Mouse (Mus musculus): ENCODE data around the gene Tmem204. TPM values are rescaled to one million over a fixed set of nuclear protein-coding genes. Genes with fewer than 3 reads are reported as not detected.
"Not testable (repeated sequence)": the region's sequence is repeated elsewhere in the genome, so short reads cannot be mapped to it uniquely, and the experiment has no call there.

Gene Tmem204
- 9.7 and 10.8 TPM in 2 replicates for polyA plus RNA-seq (2014; fragmentation: Nextera tagmentation; extraction: Ambion mirVana)

DNA sequence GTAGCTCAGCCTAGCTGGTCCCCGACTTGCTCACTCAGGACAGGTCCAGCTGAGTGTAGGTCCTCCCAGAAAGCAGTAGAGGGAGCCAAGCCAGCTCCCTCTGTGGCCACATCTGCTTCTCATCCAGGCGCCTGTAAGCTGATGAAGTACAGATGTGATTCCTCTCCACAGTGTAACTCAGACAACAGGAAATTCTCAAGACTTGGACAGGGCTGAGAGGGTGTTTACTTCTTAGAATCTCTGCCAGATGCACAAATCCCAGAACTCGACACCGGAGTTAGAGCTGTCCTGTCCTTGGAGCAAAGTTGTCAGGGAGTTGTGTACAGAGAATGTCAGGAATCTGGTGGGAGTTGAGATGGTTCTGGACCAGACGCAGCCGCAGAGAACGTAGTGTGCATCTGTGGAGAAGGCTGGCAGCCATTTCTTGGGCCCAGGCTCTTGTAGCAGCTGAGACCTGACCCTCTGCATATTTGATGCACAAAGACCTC is at the start of gene Tmem204:
TSS of gene Tmem204 (minus strand) at position 148 of the 488 bp plus-strand sequence.
- Histone ChIP-seq H3K27me3 (ENCODE audit: control insufficient read depth, insufficient read depth, low read length) (no peaks in the 10 kb centered on the region), H3K9ac (ENCODE audit: low read length) (peak within 1 kb of the TSS; percentile 48), H3K36me3 (ENCODE audit: control insufficient read depth, insufficient read depth, low read length) (peaks cover 5% of the 10 kb centered on the region), H3K4me1 (ENCODE audit: control insufficient read depth, insufficient read depth, low read length) (peaks cover 30% of the 10 kb centered on the region), H3K27ac (replicated peaks; ENCODE audit: low read depth, low read length) (peak within 1 kb of the TSS; percentile 95), H3K4me2 (ENCODE audit: low read depth, severe bottlenecking) (0 out of 2 replicates have a peak within 1 kb of the TSS, but pooled peaks have one; percentile 13), H3K9me3 (ENCODE audit: control insufficient read depth, low read length) (no peaks in the 10 kb centered on the region), H3K4me3 (ENCODE audit: low read depth, low read length) (no peak within 1 kb of the TSS)
- DNase-seq (ENCODE audit: low spot score) (peak; percentile 90), ATAC-seq (ENCODE audit: insufficient number of reproducible peaks, low FRiP score, low TSS enrichment, low read depth) (peak; percentile 93)
- WGBS, result 12% methylated on average over 7 of the region's 7 CpGs

GRCm38 (mm10) chr17:25130060-25130459 is 46.7 kb upstream of the Tmem204 start:
- DNase-seq (ENCODE audit: low spot score) (no peak), ATAC-seq (ENCODE audit: insufficient number of reproducible peaks, low FRiP score, low TSS enrichment, low read depth) (no peak)
- Histone ChIP-seq H3K4me2 (ENCODE audit: low read depth, severe bottlenecking) (no peak overlapping the region), H3K27ac (replicated peaks; ENCODE audit: low read depth, low read length) (no peak overlapping the region), H3K9ac (ENCODE audit: low read length) (no peak overlapping the region), H3K4me1 (ENCODE audit: control insufficient read depth, insufficient read depth, low read length) (peaks cover 7% of the 10 kb centered on the region; the same call in 1 of the 2 replicates), H3K9me3 (ENCODE audit: control insufficient read depth, low read length) (no peaks in the 10 kb centered on the region), H3K36me3 (ENCODE audit: control insufficient read depth, insufficient read depth, low read length) (no peaks in the 10 kb centered on the region), H3K27me3 (ENCODE audit: control insufficient read depth, insufficient read depth, low read length) (no peaks in the 10 kb centered on the region), H3K4me3 (ENCODE audit: low read depth, low read length) (no peak overlapping the region)
- 88% methylated on average over 1 of the region's 1 CpGs for WGBS

DNA sequence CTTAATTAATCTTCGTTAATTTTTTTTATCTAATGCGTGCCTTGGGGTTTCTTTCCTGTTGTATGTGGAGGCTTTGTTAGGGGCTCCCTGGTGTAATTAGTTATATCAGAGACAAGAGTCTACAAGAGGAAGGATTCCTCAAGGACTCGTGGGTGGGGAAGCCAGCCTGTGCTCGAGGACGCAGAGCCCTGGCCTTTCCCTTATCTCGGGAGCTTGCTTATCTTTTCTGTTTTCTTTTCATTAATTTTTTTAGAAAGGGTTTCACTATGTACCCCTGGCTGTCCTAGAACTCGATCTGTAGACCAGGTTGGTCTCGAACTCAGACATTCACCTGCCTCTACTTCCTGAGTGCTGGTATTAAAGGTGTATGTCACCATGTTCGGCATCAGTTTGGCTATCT is 44.3 kb upstream of the Tmem204 start:
- no peak overlapping the region for H3K27ac ChIP-seq (replicated peaks; ENCODE audit: low read depth, low read length)
- DNase-seq (ENCODE audit: low spot score), result no peak

DNA sequence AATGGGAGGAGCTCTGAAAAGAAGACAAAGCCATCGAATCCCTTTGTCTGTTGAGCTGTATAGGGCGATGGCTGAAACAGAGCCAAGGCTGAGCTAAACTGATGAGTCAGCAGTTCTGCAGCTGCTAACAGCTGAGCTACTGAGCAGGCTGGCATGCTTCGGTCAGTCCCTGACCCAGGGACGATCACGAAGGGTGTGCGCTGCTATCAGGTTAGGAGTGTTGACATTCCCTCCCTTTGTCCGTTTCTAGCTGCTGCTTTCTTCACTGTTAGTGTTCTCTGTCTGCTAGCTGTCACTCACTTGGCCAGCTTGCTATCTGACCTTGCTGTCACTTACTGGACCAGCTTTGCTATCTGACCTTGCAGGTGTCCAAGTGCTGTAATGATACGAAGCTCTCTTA is 43.7 kb upstream of the Tmem204 start:
- Histone ChIP-seq H3K4me2 (ENCODE audit: low read depth, severe bottlenecking) (no peak overlapping the region), H3K9me3 (ENCODE audit: control insufficient read depth, low read length) (no peaks in the 10 kb centered on the region), H3K36me3 (ENCODE audit: control insufficient read depth, insufficient read depth, low read length) (no peaks in the 10 kb centered on the region), H3K4me3 (ENCODE audit: low read depth, low read length) (no peak overlapping the region), H3K4me1 (ENCODE audit: control insufficient read depth, insufficient read depth, low read length) (no peaks in the 10 kb centered on the region), H3K9ac (ENCODE audit: low read length) (no peak overlapping the region), H3K27me3 (ENCODE audit: control insufficient read depth, insufficient read depth, low read length) (no peaks in the 10 kb centered on the region), H3K27ac (replicated peaks; ENCODE audit: low read depth, low read length) (no peak overlapping the region)
- DNase-seq (ENCODE audit: low spot score) (no peak), ATAC-seq (ENCODE audit: insufficient number of reproducible peaks, low FRiP score, low TSS enrichment, low read depth) (no peak)
- WGBS, result 70% methylated on average over 8 of the region's 8 CpGs

More for the DNA sequence above, 44.3 kb upstream of the Tmem204 start:
- Histone ChIP-seq H3K4me2 (ENCODE audit: low read depth, severe bottlenecking) (no peak overlapping the region), H3K36me3 (ENCODE audit: control insufficient read depth, insufficient read depth, low read length) (no peaks in the 10 kb centered on the region), H3K9ac (ENCODE audit: low read length) (no peak overlapping the region), H3K9me3 (ENCODE audit: control insufficient read depth, low read length) (no peaks in the 10 kb centered on the region), H3K4me1 (ENCODE audit: control insufficient read depth, insufficient read depth, low read length) (no peaks in the 10 kb centered on the region), H3K4me3 (ENCODE audit: low read depth, low read length) (no peak overlapping the region), H3K27me3 (ENCODE audit: control insufficient read depth, insufficient read depth, low read length) (no peaks in the 10 kb centered on the region)
- ATAC-seq (ENCODE audit: insufficient number of reproducible peaks, low FRiP score, low TSS enrichment, low read depth), result no peak
- WGBS, result 82% methylated on average over 9 of the region's 9 CpGs

GRCm38 (mm10) chr17:25125442-25126060 is 42.2 kb upstream of the Tmem204 start:
- not testable (repeated sequence) for H3K9ac ChIP-seq (ENCODE audit: low read length); H3K27ac ChIP-seq (replicated peaks; ENCODE audit: low read depth, low read length); H3K36me3 ChIP-seq (ENCODE audit: control insufficient read depth, insufficient read depth, low read length); H3K4me3 ChIP-seq (ENCODE audit: low read depth, low read length); H3K4me2 ChIP-seq (ENCODE audit: low read depth, severe bottlenecking); DNase-seq (ENCODE audit: low spot score); H3K27me3 ChIP-seq (ENCODE audit: control insufficient read depth, insufficient read depth, low read length); ATAC-seq (ENCODE audit: insufficient number of reproducible peaks, low FRiP score, low TSS enrichment, low read depth); H3K9me3 ChIP-seq (ENCODE audit: control insufficient read depth, low read length); H3K4me1 ChIP-seq (ENCODE audit: control insufficient read depth, insufficient read depth, low read length)
- 69% methylated on average over 3 of the region's 3 CpGs for WGBS

GRCm38 (mm10) chr17:25123979-25124378 is 40.6 kb upstream of the Tmem204 start:
- WGBS, result 36% methylated on average over 7 of the region's 7 CpGs
- no peak overlapping the region for H3K4me3 ChIP-seq (ENCODE audit: low read depth, low read length)
- ATAC-seq (ENCODE audit: insufficient number of reproducible peaks, low FRiP score, low TSS enrichment, low read depth) (no peak), DNase-seq (ENCODE audit: low spot score) (peak; percentile 36)
- no peaks in the 10 kb centered on the region for H3K27me3 ChIP-seq (ENCODE audit: control insufficient read depth, insufficient read depth, low read length)
- no peak overlapping the region for H3K4me2 ChIP-seq (ENCODE audit: low read depth, severe bottlenecking)
- H3K9me3 ChIP-seq (ENCODE audit: control insufficient read depth, low read length), result no peaks in the 10 kb centered on the region
- H3K36me3 ChIP-seq (ENCODE audit: control insufficient read depth, insufficient read depth, low read length), result no peaks in the 10 kb centered on the region
- H3K4me1 ChIP-seq (ENCODE audit: control insufficient read depth, insufficient read depth, low read length), result no peaks in the 10 kb centered on the region
- H3K27ac ChIP-seq (replicated peaks; ENCODE audit: low read depth, low read length), result no peak overlapping the region
- no peak overlapping the region for H3K9ac ChIP-seq (ENCODE audit: low read length)

DNA sequence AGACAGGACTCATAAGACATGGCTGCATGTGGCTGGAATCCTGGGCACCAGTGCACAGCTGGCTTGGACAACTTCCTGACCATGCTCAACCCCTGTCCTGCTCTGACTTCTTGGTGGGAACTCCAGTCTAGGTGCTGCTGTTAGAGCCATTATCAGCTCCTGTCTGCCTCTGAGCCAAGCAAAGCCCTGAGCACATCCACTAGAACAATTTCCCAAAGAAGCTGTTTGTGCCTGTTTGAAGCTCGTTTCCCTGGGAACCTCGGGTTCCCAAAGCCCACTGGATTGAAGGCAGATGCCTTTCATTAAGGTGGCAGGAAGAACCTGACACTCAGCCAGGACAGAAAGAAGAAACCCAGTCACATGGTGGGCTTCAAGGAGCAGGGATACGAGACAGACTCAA is 37.0 kb upstream of the Tmem204 start, which contains the start of gene Ptx4:
TSS of gene Ptx4 (plus strand) at position 355 of the 400 bp plus-strand sequence.
- Histone ChIP-seq H3K9ac (ENCODE audit: low read length) (no peak within 1 kb of the TSS), H3K36me3 (ENCODE audit: control insufficient read depth, insufficient read depth, low read length) (no peaks in the 10 kb centered on the region), H3K4me1 (ENCODE audit: control insufficient read depth, insufficient read depth, low read length) (0 out of 2 replicates have a peak, but pooled peaks cover 3% of the 10 kb centered on the region), H3K4me2 (ENCODE audit: low read depth, severe bottlenecking) (no peak within 1 kb of the TSS), H3K9me3 (ENCODE audit: control insufficient read depth, low read length) (no peaks in the 10 kb centered on the region), H3K27ac (replicated peaks; ENCODE audit: low read depth, low read length) (no peak within 1 kb of the TSS), H3K4me3 (ENCODE audit: low read depth, low read length) (no peak within 1 kb of the TSS), H3K27me3 (ENCODE audit: control insufficient read depth, insufficient read depth, low read length) (no peaks in the 10 kb centered on the region)
- DNase-seq (ENCODE audit: low spot score) (peak; percentile 24), ATAC-seq (ENCODE audit: insufficient number of reproducible peaks, low FRiP score, low TSS enrichment, low read depth) (no peak)
- 2% methylated on average over 3 of the region's 3 CpGs for WGBS

- DNase-seq (ENCODE audit: low spot score), result no peak
- 32% methylated on average over 4 of the region's 4 CpGs for WGBS
- Histone ChIP-seq H3K4me3 (ENCODE audit: low read depth, low read length) (no peak overlapping the region), H3K4me1 (ENCODE audit: control insufficient read depth, insufficient read depth, low read length) (peaks cover 8% of the 10 kb centered on the region; the same call in 1 of the 2 replicates), H3K27me3 (ENCODE audit: control insufficient read depth, insufficient read depth, low read length) (no peaks in the 10 kb centered on the region), H3K27ac (replicated peaks; ENCODE audit: low read depth, low read length) (no peak overlapping the region), H3K9ac (ENCODE audit: low read length) (no peak overlapping the region), H3K36me3 (ENCODE audit: control insufficient read depth, insufficient read depth, low read length) (no peaks in the 10 kb centered on the region), H3K4me2 (ENCODE audit: low read depth, severe bottlenecking) (no peak overlapping the region), H3K9me3 (ENCODE audit: control insufficient read depth, low read length) (no peaks in the 10 kb centered on the region)
- no peak for ATAC-seq (ENCODE audit: insufficient number of reproducible peaks, low FRiP score, low TSS enrichment, low read depth)
These were observed 33.9 kb upstream of the Tmem204 start for GRCm38 (mm10) chr17:25117263-25117662.

Measured in limb, embryonic 11.5 days (tissue).